Mouse (Mus musculus) gastrocnemius, postnatal 36 days (tissue): ENCODE data around the gene Zfp787. TPM values are rescaled to one million over a fixed set of nuclear protein-coding genes. Genes with fewer than 3 reads are reported as not detected.
A peak's percentile ranks its signal among the peaks of the same experiment; 100 is the strongest.

Experiments
- DNase-seq, 2 experiments: peaks; one replicate each; pipeline ENCODE4 v3.0.0; 2022
- intact Hi-C: fragments of 180-260 bp; cut with DNase I; formaldehyde crosslinking; loops from one replicate; pipeline ENCODE4 v1.15.1; 2025
- total RNA-seq, 2 experiments: library from RNA; stranded (reverse); gene quantifications; 2 replicates each; pipeline ENCODE4 v1.2.3; 2021

Zfp787 gene
- total RNA-seq, 2 experiments from 2014 or later, result 26.1 to 29.2 TPM

GRCm38 (mm10) chr7:6170871-6171270, 15.1 kb upstream of the Zfp787 start:
- intact Hi-C loops, result loop anchor here (5.0 to 10.0 kb wide), 2 partner anchors 44 to 114 kb away; partner anchors contain the start of gene Zfp667
- no peak for DNase-seq

DNA sequence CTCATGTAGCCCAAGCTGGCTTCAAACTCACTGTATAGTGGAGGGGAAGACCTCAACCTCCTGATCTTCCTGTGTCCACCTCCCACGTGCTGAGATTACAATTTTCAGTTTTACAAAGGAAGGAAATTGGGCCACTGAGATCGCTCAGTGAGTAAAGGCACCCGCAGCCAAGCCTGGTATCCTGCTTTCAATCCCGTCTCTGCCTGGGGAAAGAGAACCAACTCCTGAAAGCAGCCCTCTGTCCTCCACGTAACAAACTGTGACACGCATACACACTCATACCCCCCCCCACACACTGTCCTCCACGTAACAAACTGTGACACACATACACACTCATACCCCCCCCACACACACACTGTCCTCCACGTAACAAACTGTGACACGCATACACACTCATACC, 14.6 kb upstream of the Zfp787 start:
- DNase-seq, result no peak
- intact Hi-C loops, result loop anchor here (5.0 to 10.0 kb wide), 2 partner anchors 43 to 114 kb away; partner anchors contain the start of gene Zfp667

DNA sequence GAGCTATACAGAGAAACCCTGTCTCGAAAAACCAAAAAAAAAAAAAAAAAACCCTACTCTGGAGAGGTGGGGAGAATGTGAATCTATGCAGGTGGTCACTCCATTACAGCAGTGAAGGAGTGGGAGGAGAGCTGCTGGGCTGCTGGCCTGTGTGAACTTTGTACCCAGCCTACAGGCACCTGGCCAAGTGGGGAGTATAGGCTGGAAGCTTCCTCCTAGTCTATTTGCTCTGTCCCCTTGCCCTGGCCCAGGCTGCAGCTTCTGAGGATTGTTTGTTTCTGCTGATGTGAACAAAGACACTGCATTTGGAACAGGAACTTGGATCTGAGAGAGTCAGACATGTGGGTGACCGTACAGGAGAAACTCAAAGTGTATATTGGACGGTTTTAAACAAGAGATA, 13.6 kb upstream of the Zfp787 start:
- intact Hi-C loops, result no loop called here

DNA sequence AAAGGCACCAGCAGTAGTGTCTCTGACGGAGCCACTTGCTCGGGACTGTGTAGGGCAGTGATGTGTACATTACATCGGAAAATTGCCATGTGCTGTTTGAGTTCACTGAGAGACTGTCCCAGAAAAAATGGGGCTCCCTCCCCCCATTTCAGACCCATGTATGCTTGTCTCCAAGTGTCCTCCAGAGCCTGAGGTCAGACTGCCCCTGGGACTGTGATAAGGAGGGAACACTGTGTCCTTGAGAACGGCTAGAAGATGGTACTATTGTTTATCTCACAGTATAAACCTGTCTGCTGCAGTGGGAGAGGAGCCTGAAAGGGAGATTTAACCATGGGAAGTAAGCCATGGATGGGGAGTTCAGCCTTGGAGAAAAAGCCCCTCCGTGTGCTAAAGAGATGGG, 8.9 kb upstream of the Zfp787 start:
- intact Hi-C loops, result no loop called here

More for the DNA sequence above, 13.6 kb upstream of the Zfp787 start:
- DNase-seq, result no peak

GRCm38 (mm10) chr7:6162172-6162571, 6.4 kb upstream of the Zfp787 start:
- no peak for DNase-seq
- intact Hi-C loops, result no loop called here

More for the DNA sequence above, 8.9 kb upstream of the Zfp787 start:
- DNase-seq, result no peak

DNA sequence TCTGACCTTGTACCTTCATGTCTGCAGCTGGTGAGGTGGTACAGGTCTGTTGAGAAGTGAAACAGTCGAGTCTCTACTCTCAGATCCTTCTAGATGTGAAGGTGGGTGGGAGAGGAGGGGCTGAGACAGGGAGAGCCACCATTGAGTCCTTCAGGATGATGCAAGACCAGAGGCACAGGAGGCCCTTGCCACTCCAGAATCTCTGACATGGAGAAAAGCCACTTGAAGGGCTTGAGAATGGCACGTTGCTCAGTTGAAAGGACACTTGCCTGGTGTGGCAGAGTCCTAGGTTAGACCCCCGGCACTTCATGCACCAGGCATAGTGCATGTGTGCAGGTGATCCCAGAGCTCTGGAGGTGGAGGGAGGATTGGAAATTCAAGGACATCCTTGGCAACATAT, 5.7 kb upstream of the Zfp787 start:
- DNase-seq, result no peak
- intact Hi-C loops, result no loop called here

GRCm38 (mm10) chr7:6159604-6160003, 3.8 kb upstream of the Zfp787 start:
- intact Hi-C loops, result no loop called here

DNA sequence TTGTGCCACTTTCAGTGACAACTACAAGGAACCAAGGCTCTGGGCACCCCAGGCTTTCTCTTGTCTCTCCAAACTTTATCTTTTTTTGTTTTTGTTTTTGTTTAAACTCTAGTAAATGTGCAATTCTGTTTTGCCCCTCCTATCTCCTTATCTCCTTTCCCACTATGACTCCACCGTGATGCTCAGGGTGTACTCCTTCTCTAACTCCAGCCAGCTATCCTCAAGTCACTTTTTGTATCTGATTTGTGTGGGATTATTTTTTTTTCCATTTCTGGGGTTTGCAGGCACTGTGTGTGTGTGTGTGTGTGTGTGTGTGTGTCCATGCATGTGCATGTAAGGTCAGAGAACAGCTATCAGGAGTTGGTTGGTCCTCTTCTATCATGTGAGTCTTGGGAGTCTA, 1.7 kb upstream of the Zfp787 start:
- DNase-seq, result no peak
- intact Hi-C loops, result no loop called here

More at GRCm38 (mm10) chr7:6159604-6160003, 3.8 kb upstream of the Zfp787 start:
- DNase-seq, result no peak

GRCm38 (mm10) chr7:6156901-6157472, 1.2 kb upstream of the Zfp787 start:
- intact Hi-C loops, result no loop called here
- no peak for DNase-seq

DNA sequence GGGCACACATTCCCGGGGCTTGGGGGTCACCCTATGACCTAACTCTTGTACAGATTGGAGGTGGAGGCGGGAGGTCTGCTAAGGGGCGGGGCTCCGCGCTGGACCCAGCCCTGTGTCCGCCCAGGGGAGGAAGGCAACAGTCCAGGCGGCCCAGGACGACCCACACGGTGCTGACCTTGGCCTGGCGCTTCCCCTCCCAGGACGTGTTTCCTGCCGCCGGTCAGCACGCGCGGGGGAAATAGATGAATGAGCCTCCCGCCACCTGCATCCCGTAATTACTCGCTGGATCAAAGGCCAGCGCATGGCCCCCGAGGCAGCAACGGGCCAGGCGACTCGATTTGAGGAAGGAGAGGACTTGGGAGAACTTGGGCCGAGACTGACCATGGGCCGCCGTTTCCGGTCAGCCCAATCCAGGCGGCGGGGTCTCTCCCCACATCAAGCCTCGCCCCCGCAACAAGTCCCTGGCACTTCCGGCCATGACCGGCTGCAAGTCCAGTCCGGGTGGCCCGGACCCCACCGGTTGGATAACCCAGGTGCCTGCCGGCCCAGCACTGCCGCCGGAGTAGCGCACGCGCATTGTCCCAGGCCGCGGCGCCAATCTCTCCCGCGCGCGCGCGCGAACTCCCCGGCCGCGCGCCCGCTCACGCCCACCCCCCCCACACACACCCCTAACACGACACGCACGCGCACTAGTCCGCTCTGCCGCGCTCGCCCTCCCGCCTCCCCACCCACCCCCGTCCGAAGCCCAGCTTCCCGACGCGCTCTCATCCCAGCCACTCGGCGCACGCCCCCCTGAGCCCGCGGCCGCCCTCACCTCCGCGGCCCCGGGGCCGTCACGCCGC, 545 bp downstream of the Zfp787 start:
- DNase-seq, result peak; percentile 74 to 81
- intact Hi-C loops, result no loop called here

DNA sequence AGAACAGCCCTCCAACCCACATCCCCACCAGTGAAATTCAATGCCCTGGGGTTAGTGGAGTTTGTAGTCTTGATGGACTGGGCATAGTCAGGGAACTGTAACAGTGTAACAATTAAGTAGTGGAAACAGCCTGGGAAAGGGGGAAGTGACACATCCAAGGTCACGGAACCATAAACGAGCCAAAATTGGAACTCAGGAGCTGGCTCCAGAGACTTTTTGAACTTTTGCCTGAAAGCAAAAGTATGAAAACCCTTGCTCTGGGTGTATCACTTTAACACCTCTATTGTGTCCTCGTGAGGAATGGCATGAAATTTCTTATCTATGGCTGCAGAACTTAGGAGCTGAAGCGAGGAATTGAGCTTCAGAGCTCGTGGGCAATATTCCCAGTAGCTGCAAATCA, 1.6 kb downstream of the Zfp787 start:
- intact Hi-C loops, result no loop called here
- DNase-seq, result no peak

DNA sequence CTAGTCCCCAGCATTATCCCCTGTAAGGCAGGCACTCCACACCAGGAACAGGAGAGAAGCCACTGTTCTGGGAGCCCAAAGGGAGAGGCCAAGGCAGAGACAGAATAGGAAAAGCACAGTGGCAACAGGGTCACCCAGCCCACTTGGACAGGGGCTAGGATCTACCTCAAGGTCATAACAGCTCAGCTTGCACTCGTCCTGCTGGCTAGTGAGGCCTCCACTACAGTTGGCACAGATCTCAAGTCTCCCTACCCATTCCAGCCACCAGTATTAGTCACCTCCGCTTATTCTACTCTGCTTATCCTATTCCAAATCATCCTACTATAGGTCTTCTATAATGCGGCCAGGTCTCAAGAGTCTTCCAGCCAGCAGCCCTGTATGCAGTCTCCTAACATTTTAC, 2.7 kb downstream of the Zfp787 start:
- intact Hi-C loops, result no loop called here
- DNase-seq, result no peak

GRCm38 (mm10) chr7:6152036-6152435, 3.8 kb downstream of the Zfp787 start:
- intact Hi-C loops, result no loop called here
- no peak for DNase-seq

DNA sequence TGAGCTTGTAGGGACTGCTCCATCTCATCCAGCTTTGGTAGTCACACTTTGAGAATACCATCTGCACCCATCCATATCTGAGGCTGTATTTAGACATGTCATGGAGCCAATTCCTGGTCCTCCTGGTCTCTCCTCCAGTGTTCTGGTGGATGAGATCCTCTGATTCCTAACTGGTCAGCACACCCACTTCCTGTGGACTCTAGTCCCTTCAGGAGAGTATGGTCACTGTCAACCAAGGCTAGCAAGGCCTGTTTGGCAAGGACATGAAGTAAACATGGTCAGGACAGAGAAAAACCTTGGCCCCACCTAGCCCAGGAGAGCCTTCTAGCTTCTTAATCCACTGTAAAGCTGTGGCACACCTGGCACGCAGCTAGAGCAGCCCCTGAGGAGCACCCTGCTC, 4.5 kb downstream of the Zfp787 start:
- no peak for DNase-seq
- intact Hi-C loops, result no loop called here

- intact Hi-C loops, result loop anchor here (5.0 kb wide), 1 partner anchor 1275 kb away; the partner anchor contains the start of gene Isoc2b
- DNase-seq, result no peak
Observed at GRCm38 (mm10) chr7:6147688-6148087, 8.1 kb downstream of the Zfp787 start.

DNA sequence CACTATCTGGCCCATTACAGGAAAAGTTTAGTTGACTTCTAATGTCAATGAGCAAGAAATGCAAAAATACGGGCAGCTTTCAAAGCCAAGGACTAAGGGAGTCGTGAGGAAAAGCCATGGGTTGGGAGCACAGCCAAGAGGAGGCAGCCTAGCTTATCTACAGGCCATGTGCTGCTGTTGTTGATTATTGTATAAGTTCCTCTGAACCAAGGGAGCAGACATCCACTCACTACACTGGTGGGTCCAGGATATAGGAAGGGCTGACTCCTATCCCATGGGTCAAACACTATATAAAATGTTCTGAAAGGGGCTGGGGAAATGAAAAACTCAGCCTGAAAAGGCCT, 8.8 kb downstream of the Zfp787 start:
- intact Hi-C loops, result loop anchor here (5.0 kb wide), 1 partner anchor 1275 kb away; the partner anchor contains the start of gene Isoc2b
- DNase-seq, result no peak

- intact Hi-C loops, result loop anchor here (5.0 kb wide), 1 partner anchor 1274 kb away; the partner anchor contains the start of gene Isoc2b
- DNase-seq, result no peak
Observed at GRCm38 (mm10) chr7:6146194-6146981, 9.4 kb downstream of the Zfp787 start.

GRCm38 (mm10) chr7:6145423-6146188, 10.2 kb downstream of the Zfp787 start:
- intact Hi-C loops, result loop anchor here (5.0 kb wide), 1 partner anchor 1273 kb away; the partner anchor contains the start of gene Isoc2b
- no peak for DNase-seq

DNA sequence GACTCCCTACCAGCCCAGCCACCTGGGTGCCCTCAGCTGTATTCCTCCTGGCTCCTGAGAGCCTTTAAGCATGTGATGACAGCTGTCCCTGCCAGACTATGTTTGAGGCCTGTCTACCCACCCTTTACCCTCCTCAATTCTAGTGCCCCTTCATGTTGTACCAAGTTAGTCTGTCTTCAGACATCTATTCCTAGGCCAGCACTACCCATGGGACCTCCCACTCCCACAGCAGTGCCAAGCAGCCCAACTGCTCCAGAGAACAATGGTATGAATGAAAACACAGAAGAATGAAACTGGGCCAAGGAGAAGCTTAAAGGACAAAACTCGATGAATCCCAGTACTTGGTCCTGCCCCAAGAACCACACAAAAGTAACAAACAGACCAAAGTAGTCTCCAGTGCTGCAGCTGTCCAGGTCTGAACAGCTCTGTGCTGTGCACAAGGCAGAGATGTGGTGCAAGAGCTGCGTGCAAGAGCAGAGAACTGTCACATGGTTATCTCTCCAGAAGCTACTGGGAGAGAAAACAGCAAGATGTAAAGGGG, 11.7 kb downstream of the Zfp787 start:
- DNase-seq, result no peak
- intact Hi-C loops, result no loop called here

- intact Hi-C loops, result no loop called here
- DNase-seq, result no peak
Observed at GRCm38 (mm10) chr7:6139295-6139694, 16.5 kb downstream of the Zfp787 start.
